ENCODE assay signal across 28 mouse cellular contexts in genomic region chr3:89821096-89821513, GRCm38 (mm10). TPM values are rescaled to one million over a fixed set of nuclear protein-coding genes. Genes with fewer than 3 reads are reported as not detected.
A peak's percentile ranks its signal among the peaks of the same experiment; 100 is the strongest.
DNase-seq lines count a peak whose midpoint lies in the region; ATAC-seq and TF ChIP-seq lines count a peak whose summit lies in the region.
"Had no signal": no experiment of that assay in that cellular context is flagged by ENCODE, and none has a peak within 500 bp of the region (broad histone marks: within the 10 kb centered on the region; RNA-seq: fewer than 3 reads in every experiment).

No protein-coding gene starts in this region.

- H3K9me3 ChIP-seq in liver, postnatal 0 days (ENCODE audit: low read length): no peaks in the 10 kb centered on the region
- no peaks in the 10 kb centered on the region for H3K9me3 ChIP-seq in stomach, postnatal 0 days (ENCODE audit: control insufficient read depth, low read length)
- H3K9me3 ChIP-seq: embryonic facial prominence, embryonic 13.5 days; heart, embryonic 15.5 days; intestine, embryonic 15.5 days; limb, embryonic 10.5 days; midbrain, embryonic 15.5 days; stomach, embryonic 15.5 days had no signal

- no peak for TF ChIP-seq EP300 in liver, postnatal 0 days (IDR thresholded peaks at IDR 0.05; ENCODE audit: low read depth)
- no peak for TF ChIP-seq EP300 in stomach, postnatal 0 days (optimal IDR thresholded peaks at IDR 0.05)

- DNase-seq in liver: peak; percentile 64
- no peak for DNase-seq in liver, postnatal 0 days
- DNase-seq in induced T-regulatory cell, adult 2 months (ENCODE audit: low read depth): peak; percentile 80
- DNase-seq in stomach, postnatal 0 days (ENCODE audit: low spot score): no peak
- DNase-seq in cerebellum, adult 11-12 months: no peak
- DNase-seq in embryo, embryonic 10.5 days (ENCODE audit: low spot score): no peak
- DNase-seq: B cell, adult 2 months; cerebellum, adult 2 months; cerebellum, postnatal 25 days; embryo, embryonic 11 days; gastrocnemius, postnatal 25 days; heart, adult 2 months; heart, postnatal 36 days; kidney, adult 9 months; kidney, postnatal 14 days; right cerebral cortex, postnatal 4 days; thymus, adult 18-20 months had no signal

- H3K27ac ChIP-seq in liver, postnatal 0 days (ENCODE audit: low read depth): no peak overlapping the region
- no peak overlapping the region for H3K27ac ChIP-seq in stomach, postnatal 0 days (replicated peaks)
- H3K27ac ChIP-seq: embryonic facial prominence, embryonic 13.5 days; heart, adult 2 months; heart, embryonic 15.5 days; hindbrain, embryonic 14.5 days; intestine, embryonic 15.5 days; limb, embryonic 10.5 days; macrophage; midbrain, embryonic 15.5 days; stomach, embryonic 15.5 days had no signal

- H3K4me1 ChIP-seq in liver, postnatal 0 days (ENCODE audit: insufficient read depth): no peaks in the 10 kb centered on the region
- H3K4me1 ChIP-seq in stomach, postnatal 0 days (replicated peaks; ENCODE audit: control insufficient read depth, insufficient read depth): no peaks in the 10 kb centered on the region
- H3K4me1 ChIP-seq: embryonic facial prominence, embryonic 13.5 days; intestine, embryonic 15.5 days; limb, embryonic 10.5 days; midbrain, embryonic 15.5 days; stomach, embryonic 15.5 days had no signal

- no peak overlapping the region for H3K4me3 ChIP-seq in liver, postnatal 0 days (ENCODE audit: low read depth, low read length)
- H3K4me3 ChIP-seq in stomach, postnatal 0 days (ENCODE audit: low read depth, low read length): no peak overlapping the region
- H3K4me3 ChIP-seq: embryonic facial prominence, embryonic 13.5 days; heart, adult 2 months; heart, embryonic 15.5 days; intestine, embryonic 15.5 days; limb, embryonic 10.5 days; midbrain, embryonic 15.5 days; myocyte; stomach, embryonic 15.5 days had no signal

- H3K4me2 ChIP-seq in liver, postnatal 0 days (ENCODE audit: low read depth, low read length): no peak overlapping the region
- no peak overlapping the region for H3K4me2 ChIP-seq in stomach, postnatal 0 days (replicated peaks; ENCODE audit: low read depth)
- H3K4me2 ChIP-seq: embryonic facial prominence, embryonic 13.5 days; heart, embryonic 15.5 days; hindbrain, embryonic 14.5 days; intestine, embryonic 15.5 days; midbrain, embryonic 15.5 days; stomach, embryonic 15.5 days had no signal

- ATAC-seq in liver, postnatal 0 days: no peak
- peak; percentile 63 for ATAC-seq in CD4-positive, CD25-positive, alpha-beta regulatory T cell, adult 4 months
- ATAC-seq in stomach, postnatal 0 days (ENCODE audit: low FRiP score, low TSS enrichment): no peak
- ATAC-seq: forebrain, embryonic 14.5 days; intestine, embryonic 15.5 days; midbrain, embryonic 15.5 days had no signal

- WGBS in liver, postnatal 0 days (ENCODE audit: insufficient replicate concordance): 68% methylated on average over 11 of the region's 11 CpGs
- 85% methylated on average over 11 of the region's 11 CpGs for WGBS in stomach, postnatal 0 days

- H3K9ac ChIP-seq in liver, postnatal 0 days (replicated peaks): no peak overlapping the region
- H3K9ac ChIP-seq in stomach, postnatal 0 days (ENCODE audit: low read length): no peak overlapping the region
- H3K9ac ChIP-seq: embryonic facial prominence, embryonic 13.5 days; heart, embryonic 15.5 days; hindbrain, embryonic 14.5 days; intestine, embryonic 15.5 days; midbrain, embryonic 15.5 days; stomach, embryonic 15.5 days had no signal

- no peaks in the 10 kb centered on the region for H3K36me3 ChIP-seq in liver, postnatal 0 days (replicated peaks; ENCODE audit: insufficient read depth, low read length)
- no peaks in the 10 kb centered on the region for H3K36me3 ChIP-seq in stomach, postnatal 0 days (ENCODE audit: control insufficient read depth, insufficient read depth, low read length)
- H3K36me3 ChIP-seq: embryonic facial prominence, embryonic 13.5 days; heart, embryonic 15.5 days; intestine, embryonic 15.5 days; limb, embryonic 10.5 days; midbrain, embryonic 15.5 days; stomach, embryonic 15.5 days had no signal

- no peak for TF ChIP-seq CTCF in liver, postnatal 0 days (IDR thresholded peaks at IDR 0.05; ENCODE audit: low read depth)
- no peak for TF ChIP-seq CTCF in stomach, postnatal 0 days (IDR thresholded peaks at IDR 0.05; ENCODE audit: low read depth)

- H3K27me3 ChIP-seq in liver, postnatal 0 days (ENCODE audit: insufficient read depth, low read length): 0 out of 2 replicates have a peak, but pooled peaks cover 3% of the 10 kb centered on the region
- H3K27me3 ChIP-seq in stomach, postnatal 0 days (ENCODE audit: control insufficient read depth, insufficient read depth, low read length): no peaks in the 10 kb centered on the region
- H3K27me3 ChIP-seq: intestine, embryonic 15.5 days; midbrain, embryonic 15.5 days; stomach, embryonic 15.5 days had no signal

RNA-seq across cellular contexts. Expression of gene She, which starts 10.1 kb away (rescaled TPM):
- polyA plus RNA-seq in liver, postnatal 0 days (2015; fragmentation: Nextera tagmentation; extraction: Ambion mirVana): 0.92 and 1.00 TPM in 2 replicates
- 10 to 100 TPM in 1 of 2 experiments, 1 to 10 TPM in 1; 8.9 to 12.5 TPM for polyA plus RNA-seq in CD4-positive, CD25-positive, alpha-beta regulatory T cell, adult 4 months (2017; shearing (Covaris generic))
- polyA plus RNA-seq in stomach, postnatal 0 days (2015; fragmentation: Nextera tagmentation; extraction: Ambion mirVana): 1.4 and 1.5 TPM in 2 replicates
- polyA plus RNA-seq: macrophage, myocyte had no signal

RNA-seq across cellular contexts. Expression of gene Ube2q1, which starts 47.7 kb away (rescaled TPM):
- polyA plus RNA-seq in liver, postnatal 0 days (2015; fragmentation: Nextera tagmentation; extraction: Ambion mirVana): 4.9 and 5.7 TPM in 2 replicates
- 10 to 100 TPM; 11.2 to 18.6 TPM for polyA plus RNA-seq in CD4-positive, CD25-positive, alpha-beta regulatory T cell, adult 4 months (2017; shearing (Covaris generic))
- polyA plus RNA-seq in stomach, postnatal 0 days (2015; fragmentation: Nextera tagmentation; extraction: Ambion mirVana): 6.4 and 6.5 TPM in 2 replicates

RNA-seq across cellular contexts. Expression of gene Chrnb2, which starts 56.7 kb away (rescaled TPM):
- 0.18 and 0.27 TPM in 2 replicates for polyA plus RNA-seq in liver, postnatal 0 days (2015; fragmentation: Nextera tagmentation; extraction: Ambion mirVana)
- polyA plus RNA-seq in CD4-positive, CD25-positive, alpha-beta regulatory T cell, adult 4 months (2017; shearing (Covaris generic)): 1 to 10 TPM; 1.5 to 2.7 TPM
- polyA plus RNA-seq in stomach, postnatal 0 days (2015; fragmentation: Nextera tagmentation; extraction: Ambion mirVana): 0.68 and 0.81 TPM in 2 replicates

Comparison
In these comparisons a context has a peak if more than half of its experiments do, and no peak if none do; other contexts are left out.
1. DNase-seq: peak in liver (single experiment) and induced T-regulatory cell, adult 2 months (single experiment); none in liver, postnatal 0 days (single experiment), stomach, postnatal 0 days (single experiment), cerebellum, adult 11-12 months (single experiment) and embryo, embryonic 10.5 days (single experiment).